Mouse (Mus musculus): ENCODE measurements at regions not wholly inside any gene's neighbourhood (a gene's known extent, or its start where the extent isn't known, plus 50 kb on each side); places are given as distances from the start of the nearest gene placed in this dataset.

DNA sequence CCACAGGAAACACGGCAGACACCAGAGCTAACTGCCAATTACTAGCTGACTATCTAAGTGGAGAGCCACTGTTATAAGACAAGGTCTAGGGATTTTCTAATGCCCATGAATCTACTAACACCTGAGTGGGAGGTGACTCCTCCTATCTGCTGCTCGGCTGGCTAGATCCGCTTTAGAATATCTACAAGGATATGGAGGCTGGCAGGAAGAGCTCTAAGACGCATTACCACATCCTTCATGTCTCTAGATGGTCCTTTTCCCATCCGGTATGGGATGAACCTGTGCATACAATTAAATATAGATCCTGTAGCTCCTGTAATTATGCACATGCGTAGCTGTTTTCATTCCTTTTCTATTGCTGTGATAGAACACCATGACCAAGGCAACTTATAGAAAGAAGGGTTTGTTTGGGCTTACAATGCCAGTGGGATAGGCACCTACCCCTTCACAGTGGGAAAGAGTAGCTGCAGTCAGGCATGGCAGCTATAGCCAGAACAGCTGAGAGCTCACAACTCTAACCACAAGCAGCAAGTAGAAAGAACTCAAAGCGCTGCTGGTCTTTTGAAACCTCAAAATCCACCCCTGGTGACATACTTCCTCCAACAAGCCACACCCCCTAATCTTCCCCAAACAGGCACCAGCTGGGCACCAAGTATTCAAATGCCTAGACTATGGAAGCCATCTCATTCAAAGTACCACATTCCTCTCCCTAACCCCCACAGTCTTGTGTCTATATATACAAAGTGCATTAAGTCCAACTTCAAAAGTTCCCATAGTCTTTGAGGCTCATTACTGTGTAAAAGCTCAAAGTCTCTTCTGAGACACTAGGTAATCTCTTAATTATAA, 319.3 kb downstream of the H2al1j start:
- TF ChIP-seq CTCF (IDR thresholded peaks at IDR 0.05; ENCODE audit: control insufficient read depth, insufficient read depth, low read length) (no peak), POLR2A (IDR thresholded peaks at IDR 0.05; ENCODE audit: borderline replicate concordance, control insufficient read depth, low read depth, low read length) (no peak)
